Mouse (Mus musculus) heart, embryonic 10.5 days (tissue): Measurements from ENCODE around the gene Hes7. TPM values are rescaled to one million over a fixed set of nuclear protein-coding genes. Genes with fewer than 3 reads are reported as not detected.

Experiments
- DNase-seq: peaks from one replicate; pipeline ENCODE4 v3.0.0-alpha.2; 2017; ENCODE audit warnings: low spot score
- H3K27ac ChIP-seq: fragments of 300-500 bp; sonication (generic); 2 replicates; pipeline ENCODE4 v1.5.1; 2016; ENCODE audit warnings: mild to moderate bottlenecking
- H3K27me3 ChIP-seq: fragments of 300-500 bp; sonication (generic); 2 replicates; pipeline ENCODE4 v1.6.1; 2016; ENCODE audit warnings: mild to moderate bottlenecking; ENCODE audit not compliant: poor library complexity, insufficient read depth, severe bottlenecking
- H3K36me3 ChIP-seq: fragments of 300-500 bp; sonication (generic); 2 replicates; pipeline ENCODE4 v1.6.1; 2016; ENCODE audit warnings: mild to moderate bottlenecking, moderate library complexity
- H3K4me1 ChIP-seq: fragments of 300-500 bp; sonication (generic); 2 replicates; pipeline ENCODE4 v1.6.1; 2016; ENCODE audit warnings: mild to moderate bottlenecking
- H3K4me3 ChIP-seq: fragments of 300-500 bp; sonication (generic); 2 replicates; pipeline ENCODE4 v1.5.1; 2016; ENCODE audit warnings: mild to moderate bottlenecking, moderate library complexity
- H3K9me3 ChIP-seq: fragments of 300-500 bp; sonication (generic); 2 replicates; pipeline ENCODE4 v1.6.1; 2016; ENCODE audit warnings: mild to moderate bottlenecking, moderate library complexity
- WGBS: fragments of 180-500 bp; shearing (Covaris S2); methylation state at CpG from one replicate; pipeline ENCODE4 v1.1.7; 2016; 5-methylcytosine and 5-hydroxymethylcytosine counted together
- polyA plus RNA-seq: library from polyadenylated mRNA; unstranded; fragments of >200 nt; fragmentation: Nextera tagmentation; extraction: Ambion mirVana; gene quantifications from 2 replicates; pipeline ENCODE4 v1.2.1, GENCODE M21; 2016

The Hes7 gene
- polyA plus RNA-seq, 1 experiment from 2014 or later: 0.63 TPM

- peaks cover 38% of the 10 kb centered on the region for H3K27me3 ChIP-seq
- no peak overlapping the region for H3K27ac ChIP-seq
- WGBS: 31% methylated on average over 7 of the region's 7 CpGs
- H3K4me3 ChIP-seq: no peak overlapping the region
- H3K36me3 ChIP-seq: no peaks in the 10 kb centered on the region
- H3K4me1 ChIP-seq: no peaks in the 10 kb centered on the region
- DNase-seq: peak; percentile 59
- H3K9me3 ChIP-seq: no peaks in the 10 kb centered on the region
These were observed 51.4 kb downstream of the Hes7 start for GRCm38 (mm10) chr11:69171626-69172025.

GRCm38 (mm10) chr11:69172606-69173005 is 52.4 kb downstream of the Hes7 start:
- WGBS: 82% methylated on average over 2 of the region's 2 CpGs
- Histone ChIP-seq H3K4me3 (no peak overlapping the region), H3K27ac (no peak overlapping the region), H3K36me3 (no peaks in the 10 kb centered on the region), H3K4me1 (no peaks in the 10 kb centered on the region), H3K9me3 (no peaks in the 10 kb centered on the region), H3K27me3 (peaks cover 33% of the 10 kb centered on the region)
- peak; percentile 73 for DNase-seq

Other genes with a start within 250 kb of the Hes7 start
- gene Ndel1, start 248.5 kb upstream of the Hes7 start, polyA plus RNA-seq: 68.7 and 69.2 TPM in 2 replicates
- 0.09 and 0.11 TPM in 2 replicates for gene Rnf222, start 231.9 kb upstream of the Hes7 start, polyA plus RNA-seq
- 711 and 869 TPM in 2 replicates for gene Rpl26, start 218.8 kb upstream of the Hes7 start, polyA plus RNA-seq
- gene Odf4, start 193.3 kb upstream of the Hes7 start, polyA plus RNA-seq: not detected in 2 replicates
- gene Arhgef15, start 162.9 kb upstream of the Hes7 start, polyA plus RNA-seq: 10.5 and 13.4 TPM in 2 replicates
- gene Slc25a35, start 152.3 kb upstream of the Hes7 start, polyA plus RNA-seq: 1.2 and 1.5 TPM in 2 replicates
- gene Rangrf, start 145.2 kb upstream of the Hes7 start, polyA plus RNA-seq: 79.6 and 82.1 TPM in 2 replicates
- 30.9 and 35.6 TPM in 2 replicates for gene Pfas, start 111.9 kb upstream of the Hes7 start, polyA plus RNA-seq
- 69.0 and 76.7 TPM in 2 replicates for gene Ctc1, start 104.5 kb upstream of the Hes7 start, polyA plus RNA-seq
- gene Aurkb, start 74.8 kb upstream of the Hes7 start, polyA plus RNA-seq: 110 and 147 TPM in 2 replicates
- 8.2 and 9.0 TPM in 2 replicates for gene Borcs6, start 60.7 kb upstream of the Hes7 start, polyA plus RNA-seq
- gene Tmem107, start 49.6 kb upstream of the Hes7 start, polyA plus RNA-seq: 29.1 and 30.4 TPM in 2 replicates
- 85.8 and 93.0 TPM in 2 replicates for gene Vamp2, start 31.9 kb upstream of the Hes7 start, polyA plus RNA-seq
- gene Per1, start 25.2 kb upstream of the Hes7 start, polyA plus RNA-seq: 8.0 and 8.8 TPM in 2 replicates
- gene 9130213A22Rik, start 2.2 kb downstream of the Hes7 start, polyA plus RNA-seq: 0.16 and 0.17 TPM in 2 replicates
- 0.16 and 0.25 TPM in 2 replicates for gene Aloxe3, start 5.5 kb downstream of the Hes7 start, polyA plus RNA-seq
- not detected in 2 replicates for gene Alox12b, start 36.6 kb downstream of the Hes7 start, polyA plus RNA-seq
- gene Alox8, start 77.4 kb downstream of the Hes7 start, polyA plus RNA-seq: 1.1 and 1.2 TPM in 2 replicates
- gene Gucy2e, start 116.6 kb downstream of the Hes7 start, polyA plus RNA-seq: 0.24 and 0.46 TPM in 2 replicates
- gene Cntrob, start 203.4 kb downstream of the Hes7 start, polyA plus RNA-seq: 20.7 and 21.4 TPM in 2 replicates
- 155 and 186 TPM in 2 replicates for gene Trappc1, start 203.6 kb downstream of the Hes7 start, polyA plus RNA-seq
- 0.45 and 0.59 TPM in 2 replicates for gene Kcnab3, start 205.9 kb downstream of the Hes7 start, polyA plus RNA-seq
- 6.4 and 9.8 TPM in 2 replicates for gene Rnf227, start 220.1 kb downstream of the Hes7 start, polyA plus RNA-seq
- gene Chd3, start 249.0 kb downstream of the Hes7 start, polyA plus RNA-seq: 15.8 and 26.5 TPM in 2 replicates